Mouse (Mus musculus) ES-Bruce4 (cell line): ENCODE results near the gene Tcf12. TPM values are rescaled to one million over a fixed set of nuclear protein-coding genes. Genes with fewer than 3 reads are reported as not detected.

Experiments
- H3K27ac ChIP-seq: 2 replicates; pipeline ENCODE4 v1.5.1; 2012; ENCODE audit warnings: low read length, inconsistent platforms; ENCODE audit not compliant: insufficient read depth
- H3K27me3 ChIP-seq: 2 replicates; pipeline ENCODE4 v1.6.1; 2012; ENCODE audit warnings: mild to moderate bottlenecking, low read length, inconsistent platforms; ENCODE audit not compliant: control insufficient read depth, poor library complexity, insufficient read depth, severe bottlenecking
- H3K36me3 ChIP-seq: 2 replicates; pipeline ENCODE4 v1.6.1; 2012; ENCODE audit warnings: inconsistent platforms, mild to moderate bottlenecking, low read length, moderate library complexity; ENCODE audit not compliant: control insufficient read depth, poor library complexity, insufficient read depth, severe bottlenecking
- H3K4me1 ChIP-seq: one replicate; pipeline ENCODE4 v1.8.1; 2011; ENCODE audit warnings: low read length; ENCODE audit not compliant: control insufficient read depth, insufficient read depth
- H3K4me3 ChIP-seq: 2 replicates; pipeline ENCODE4 v1.5.1; 2011; ENCODE audit warnings: low read depth, mild to moderate bottlenecking, low read length
- H3K9ac ChIP-seq: 2 replicates; pipeline ENCODE4 v1.6.1; 2012; ENCODE audit warnings: low read depth, mild to moderate bottlenecking, inconsistent platforms; ENCODE audit not compliant: poor library complexity, severe bottlenecking
- H3K9me3 ChIP-seq: replicated peaks from 2 replicates; pipeline ENCODE4 v1.6.1; 2012; ENCODE audit warnings: mild to moderate bottlenecking, low read length, inconsistent platforms; ENCODE audit not compliant: control insufficient read depth, poor library complexity, insufficient read depth, severe bottlenecking
- CTCF ChIP-seq: IDR thresholded peaks from one replicate; pipeline ENCODE4 v1.8.1; 2011; ENCODE audit warnings: low read depth, low read length
- EP300 ChIP-seq: IDR thresholded peaks from 2 replicates; pipeline ENCODE4 v1.6.1; 2011; ENCODE audit warnings: low read depth, low read length; ENCODE audit not compliant: insufficient read depth
- POLR2A ChIP-seq: IDR thresholded peaks from one replicate; pipeline ENCODE4 v1.8.1; 2011; ENCODE audit warnings: low read length; ENCODE audit not compliant: insufficient read depth
- polyA plus RNA-seq: library from polyadenylated mRNA; stranded (reverse); fragments of >200 nt; gene quantifications from 2 replicates; pipeline ENCODE4 v1.2.4, GENCODE M21; 2011; ENCODE audit warnings: low read depth; ENCODE audit not compliant: missing spikeins, insufficient read depth, insufficient read length

Tcf12 gene
- polyA plus RNA-seq, 1 experiment: 52.6 TPM

DNA sequence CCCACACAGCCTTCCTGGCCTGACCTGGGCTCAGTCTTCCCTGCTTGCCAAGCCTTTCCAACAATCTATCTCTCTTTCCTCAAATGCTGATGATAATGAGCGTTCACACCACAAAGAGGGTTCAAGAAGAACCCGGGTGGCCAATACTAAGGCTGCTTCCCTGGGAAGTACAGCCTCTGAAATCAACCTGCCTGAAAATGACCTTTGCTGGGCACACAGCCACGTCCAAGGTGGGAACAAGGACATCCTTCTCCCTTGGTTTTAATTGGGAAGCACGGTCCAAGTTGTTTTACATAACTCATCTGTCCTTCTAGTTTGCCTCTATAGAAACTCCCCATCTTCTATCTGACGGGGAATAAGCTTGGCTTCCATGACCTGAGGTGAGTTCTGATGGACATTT, 312.1 kb downstream of the Tcf12 start:
- no peaks in the 10 kb centered on the region for H3K4me1 ChIP-seq
- H3K9me3 ChIP-seq: no peaks in the 10 kb centered on the region
- TF ChIP-seq EP300: no peak
- no peak for TF ChIP-seq POLR2A
- TF ChIP-seq CTCF: no peak
- H3K27me3 ChIP-seq: no peaks in the 10 kb centered on the region
- no peak overlapping the region for H3K9ac ChIP-seq
- H3K36me3 ChIP-seq: no peaks in the 10 kb centered on the region
- no peak overlapping the region for H3K27ac ChIP-seq
- H3K4me3 ChIP-seq: no peak overlapping the region

DNA sequence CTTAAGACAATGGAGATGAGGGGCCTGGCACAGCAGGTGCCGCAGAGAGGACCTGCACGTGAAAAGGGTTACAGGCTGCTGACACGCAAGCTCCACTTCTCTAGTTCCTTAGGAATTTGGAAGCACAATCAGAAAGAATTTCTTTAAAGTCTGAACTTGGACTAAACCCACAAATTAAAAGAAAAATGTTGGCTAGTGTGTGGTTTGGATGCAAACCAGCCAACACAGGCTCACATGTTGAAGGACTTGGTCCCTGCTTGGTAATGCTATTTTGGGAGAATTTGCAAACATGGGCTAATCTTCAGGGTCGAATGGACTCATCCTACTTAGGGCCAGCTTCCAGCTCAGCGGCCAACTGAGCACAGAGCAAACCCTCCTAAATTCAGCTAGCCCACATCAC, 313.5 kb downstream of the Tcf12 start:
- Histone ChIP-seq H3K4me3 (no peak overlapping the region), H3K27ac (no peak overlapping the region), H3K36me3 (no peaks in the 10 kb centered on the region), H3K9me3 (no peaks in the 10 kb centered on the region), H3K4me1 (no peaks in the 10 kb centered on the region), H3K27me3 (no peaks in the 10 kb centered on the region), H3K9ac (no peak overlapping the region)
- no peak for TF ChIP-seq CTCF

Other genes starting within 250 kb of the Tcf12 start
- 68.6 and 72.7 TPM in 2 replicates for gene Zfp280d, start 163.0 kb upstream of the Tcf12 start, polyA plus RNA-seq